Mouse (Mus musculus) R1 (cell line): ENCODE measurements around the gene Cipc.
A peak's percentile ranks its signal among the peaks of the same experiment; 100 is the strongest.

Experiments
- DNase-seq: peaks from one replicate; pipeline ENCODE4 v3.0.0-alpha.2; 2018; ENCODE audit warnings: low read depth, low spot score

The Cipc gene

GRCm38 (mm10) chr12:86960138-86960537 lies 13.3 kb downstream of the Cipc start:
- DNase-seq: no peak

GRCm38 (mm10) chr12:86960791-86961335 lies 14.0 kb downstream of the Cipc start:
- DNase-seq: no peak

- DNase-seq: no peak
Measured at GRCm38 (mm10) chr12:86961589-86962344, 14.9 kb downstream of the Cipc start.

- DNase-seq: no peak
Measured at GRCm38 (mm10) chr12:86964278-86965057, 17.6 kb downstream of the Cipc start.

GRCm38 (mm10) chr12:86965237-86965799 lies 18.5 kb downstream of the Cipc start:
- DNase-seq: no peak

- DNase-seq: no peak
Measured at GRCm38 (mm10) chr12:86968468-86969219, 21.8 kb downstream of the Cipc start.

GRCm38 (mm10) chr12:86969220-86969601 lies 22.4 kb downstream of the Cipc start:
- DNase-seq: no peak

- DNase-seq: no peak
Measured at GRCm38 (mm10) chr12:86971089-86971488, 24.2 kb downstream of the Cipc start.

GRCm38 (mm10) chr12:86973216-86973615 lies 26.4 kb downstream of the Cipc start:
- DNase-seq: no peak

- DNase-seq: no peak
Measured at GRCm38 (mm10) chr12:86973706-86974105, 26.9 kb downstream of the Cipc start.

- peak; percentile 65 for DNase-seq
Measured at GRCm38 (mm10) chr12:86974387-86975288, 27.8 kb downstream of the Cipc start.

GRCm38 (mm10) chr12:86975761-86976160 lies 28.9 kb downstream of the Cipc start:
- DNase-seq: no peak

GRCm38 (mm10) chr12:86976511-86977168 lies 29.8 kb downstream of the Cipc start:
- DNase-seq: peak; percentile 25

GRCm38 (mm10) chr12:86977833-86978232 lies 31.0 kb downstream of the Cipc start:
- peak; percentile 48 for DNase-seq

- peak; percentile 67 for DNase-seq
Measured at GRCm38 (mm10) chr12:86981180-86981579, 34.3 kb downstream of the Cipc start.

GRCm38 (mm10) chr12:86983470-86984193 lies 36.8 kb downstream of the Cipc start:
- DNase-seq: peak; percentile 89

- peak; percentile 67 for DNase-seq
Measured at GRCm38 (mm10) chr12:86984194-86984555, 37.3 kb downstream of the Cipc start.

GRCm38 (mm10) chr12:86986562-86986961 lies 39.7 kb downstream of the Cipc start:
- DNase-seq: no peak

GRCm38 (mm10) chr12:86988227-86988626 lies 41.4 kb downstream of the Cipc start:
- no peak for DNase-seq
